Mouse (Mus musculus): ENCODE measurements around the gene Myo9b. TPM values are rescaled to one million over a fixed set of nuclear protein-coding genes. Genes with fewer than 3 reads are reported as not detected.

The Myo9b gene
- polyA plus RNA-seq, 1 experiment from 2014 or later: 30.4 TPM

DNA sequence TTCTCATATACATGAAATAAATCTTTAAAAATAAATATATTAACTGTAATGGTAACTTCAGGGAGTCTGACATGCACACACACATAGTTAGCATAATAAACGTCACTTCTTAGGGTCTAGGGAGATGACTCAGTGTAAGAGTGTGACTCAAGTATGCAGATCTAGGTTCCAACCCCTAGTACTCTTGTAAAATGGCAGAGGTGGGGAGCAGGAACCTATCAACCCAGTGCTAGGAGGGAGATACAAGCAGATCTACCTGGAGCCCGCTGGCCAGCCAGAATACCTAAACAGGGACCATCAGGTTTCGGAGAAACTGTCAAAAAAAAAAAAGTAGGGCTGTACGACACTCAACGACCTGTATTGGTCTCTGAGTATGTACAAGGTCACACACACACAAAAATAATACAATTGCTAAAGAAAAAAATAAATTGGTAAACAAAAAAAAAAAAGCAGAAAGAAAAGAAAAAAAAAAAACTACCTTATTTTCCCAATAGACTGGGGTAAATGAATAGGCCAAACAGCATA, 98.3 kb downstream of the Myo9b start:
- H3K9me3 ChIP-seq (replicated peaks): no peaks in the 10 kb centered on the region
- peak overlapping the region; percentile 88 for H3K27ac ChIP-seq
- ATAC-seq (ENCODE audit: low FRiP score): no peak
- H3K36me3 ChIP-seq: peaks cover 33% of the 10 kb centered on the region
- peaks cover 30% of the 10 kb centered on the region for H3K4me1 ChIP-seq
- peak overlapping the region; percentile 48 for H3K4me2 ChIP-seq (replicated peaks)
- peak overlapping the region; percentile 76 for H3K4me3 ChIP-seq
- WGBS: 29% methylated on average over 5 of the region's 5 CpGs
- H3K27me3 ChIP-seq: no peaks in the 10 kb centered on the region
- H3K9ac ChIP-seq: peak overlapping the region; percentile 62; the same call in 1 of the 2 replicates

DNA sequence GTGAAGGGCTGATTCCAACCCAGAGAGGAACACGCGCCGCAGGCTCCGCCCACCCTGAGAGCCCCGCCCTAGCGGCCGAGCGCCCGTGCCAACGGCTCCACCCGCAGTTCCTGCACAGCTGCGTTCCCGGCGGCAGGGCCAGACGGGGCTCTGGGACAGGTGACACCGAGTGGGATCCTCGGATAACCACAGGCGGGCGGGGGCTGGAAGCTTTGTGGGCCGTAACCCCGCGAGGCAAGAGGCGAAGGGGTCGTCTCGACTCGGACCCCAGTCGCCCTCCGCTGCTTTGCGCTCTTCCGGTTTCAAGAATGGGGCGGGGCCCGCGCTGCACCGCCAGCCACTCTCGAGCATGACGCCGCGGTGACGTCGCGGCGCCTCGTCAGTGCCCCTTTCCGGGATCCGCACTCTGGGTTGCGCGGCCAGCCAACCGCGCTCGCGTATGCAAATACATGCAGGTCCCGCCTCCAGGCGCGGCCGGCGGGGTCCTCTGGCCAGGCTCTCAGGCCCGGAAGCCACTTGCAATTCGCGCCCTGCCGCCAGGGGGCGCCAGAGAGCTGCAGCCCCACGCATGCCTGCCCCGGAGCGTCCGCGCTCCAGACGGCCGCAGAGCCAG, 98.8 kb downstream of the Myo9b start, which contains the start of gene Ocel1:
Gene Ocel1, plus strand, starts transcription at position 63 of the 613 bp plus-strand sequence.
- peak; percentile 81 for ATAC-seq (ENCODE audit: low FRiP score)
- under 1% methylated on average over 68 of the region's 68 CpGs for WGBS
- Histone ChIP-seq H3K4me1 (peaks cover 36% of the 10 kb centered on the region), H3K27me3 (no peaks in the 10 kb centered on the region), H3K9me3 (replicated peaks) (no peaks in the 10 kb centered on the region), H3K4me3 (peak within 1 kb of the TSS; percentile 76), H3K27ac (peak within 1 kb of the TSS; percentile 88), H3K4me2 (replicated peaks) (peak within 1 kb of the TSS; percentile 48), H3K9ac (peak within 1 kb of the TSS; percentile 62), H3K36me3 (peaks cover 33% of the 10 kb centered on the region)

DNA sequence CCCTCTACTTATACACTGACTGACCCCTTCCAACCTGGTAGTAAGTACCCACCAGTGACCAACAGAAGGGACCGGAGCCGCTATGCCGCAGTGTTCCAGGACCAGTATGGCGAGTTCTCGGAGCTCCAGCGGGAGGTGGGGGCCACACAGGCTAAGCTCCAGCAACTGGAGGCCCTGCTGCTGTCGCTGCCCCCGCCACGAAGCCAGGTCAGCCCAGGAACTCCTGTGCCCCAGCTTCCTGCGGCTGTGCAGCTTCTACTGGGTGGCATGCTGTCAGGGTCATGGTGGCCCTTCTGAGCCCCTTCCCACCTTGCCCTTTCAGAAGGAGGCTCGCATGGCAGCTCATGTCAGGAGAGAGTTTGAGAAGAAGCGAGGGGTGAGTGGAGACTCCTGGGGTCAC, 99.9 kb downstream of the Myo9b start:
- no peak for ATAC-seq (ENCODE audit: low FRiP score)
- Histone ChIP-seq H3K4me1 (peaks cover 44% of the 10 kb centered on the region), H3K36me3 (peaks cover 33% of the 10 kb centered on the region), H3K4me3 (no peak overlapping the region), H3K9me3 (replicated peaks) (no peaks in the 10 kb centered on the region), H3K27ac (no peak overlapping the region), H3K9ac (no peak overlapping the region), H3K27me3 (no peaks in the 10 kb centered on the region), H3K4me2 (replicated peaks) (no peak overlapping the region)
- 78% methylated on average over 12 of the region's 12 CpGs for WGBS

DNA sequence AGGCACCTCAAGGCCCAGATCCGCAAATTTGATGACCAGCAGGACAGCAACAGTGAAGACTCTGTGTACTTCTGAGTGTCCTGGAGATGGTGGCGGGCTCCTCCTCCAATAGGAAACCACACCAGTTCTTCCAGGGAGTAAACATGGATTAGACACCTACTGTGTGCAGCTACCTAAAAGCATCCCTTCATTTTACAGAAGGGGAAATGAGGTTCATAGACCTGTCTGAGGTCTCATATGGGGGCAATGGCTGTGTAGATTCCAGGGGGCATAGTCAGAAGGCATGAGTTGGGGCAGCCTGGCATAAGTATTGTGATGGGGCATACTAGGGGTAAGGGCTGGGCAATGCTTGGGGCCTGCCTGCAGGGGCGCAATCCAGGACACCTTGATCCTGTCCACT, 100.5 kb downstream of the Myo9b start:
- no peak for ATAC-seq (ENCODE audit: low FRiP score)
- Histone ChIP-seq H3K9me3 (replicated peaks) (no peaks in the 10 kb centered on the region), H3K36me3 (peaks cover 39% of the 10 kb centered on the region), H3K4me3 (no peak overlapping the region), H3K4me2 (replicated peaks) (no peak overlapping the region), H3K9ac (no peak overlapping the region), H3K4me1 (peaks cover 38% of the 10 kb centered on the region), H3K27me3 (no peaks in the 10 kb centered on the region), H3K27ac (no peak overlapping the region)
- WGBS: 95% methylated on average over 3 of the region's 3 CpGs

DNA sequence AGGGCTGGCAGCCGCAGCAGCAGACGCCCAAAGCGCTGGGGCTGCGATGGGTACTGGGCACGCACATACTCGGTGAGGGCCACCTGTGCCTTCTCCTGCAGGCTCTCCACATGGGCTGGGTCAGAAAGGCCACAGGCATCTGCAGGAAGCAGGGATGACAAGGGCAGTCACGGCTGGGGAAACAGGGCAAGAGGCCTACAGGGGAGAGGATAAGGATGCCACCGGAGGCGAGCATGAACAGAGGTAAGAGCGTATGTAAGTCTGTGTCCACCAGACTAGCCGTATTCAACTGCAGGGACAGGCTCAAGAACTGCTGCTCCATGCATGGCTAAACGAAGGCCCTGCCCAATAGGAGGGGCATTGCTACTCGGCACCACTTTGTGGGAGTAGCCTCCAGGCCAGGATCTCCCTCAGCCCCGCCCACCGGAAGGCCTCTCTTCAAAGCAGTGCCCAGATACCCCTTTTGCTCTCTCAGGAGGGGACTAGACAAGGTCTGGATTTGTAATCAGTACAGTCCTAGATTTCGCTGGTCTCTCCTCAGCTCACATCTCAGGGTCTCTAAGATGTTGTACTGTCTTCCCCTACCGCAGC, 102.2 kb downstream of the Myo9b start:
- peaks cover 47% of the 10 kb centered on the region for H3K4me1 ChIP-seq
- ATAC-seq (ENCODE audit: low FRiP score): no peak
- no peaks in the 10 kb centered on the region for H3K9me3 ChIP-seq (replicated peaks)
- H3K27me3 ChIP-seq: no peaks in the 10 kb centered on the region
- no peak overlapping the region for H3K4me3 ChIP-seq
- WGBS: 78% methylated on average over 17 of the region's 17 CpGs
- H3K4me2 ChIP-seq (replicated peaks): no peak overlapping the region
- H3K36me3 ChIP-seq: peaks cover 28% of the 10 kb centered on the region
- H3K27ac ChIP-seq: no peak overlapping the region
- H3K9ac ChIP-seq: no peak overlapping the region

DNA sequence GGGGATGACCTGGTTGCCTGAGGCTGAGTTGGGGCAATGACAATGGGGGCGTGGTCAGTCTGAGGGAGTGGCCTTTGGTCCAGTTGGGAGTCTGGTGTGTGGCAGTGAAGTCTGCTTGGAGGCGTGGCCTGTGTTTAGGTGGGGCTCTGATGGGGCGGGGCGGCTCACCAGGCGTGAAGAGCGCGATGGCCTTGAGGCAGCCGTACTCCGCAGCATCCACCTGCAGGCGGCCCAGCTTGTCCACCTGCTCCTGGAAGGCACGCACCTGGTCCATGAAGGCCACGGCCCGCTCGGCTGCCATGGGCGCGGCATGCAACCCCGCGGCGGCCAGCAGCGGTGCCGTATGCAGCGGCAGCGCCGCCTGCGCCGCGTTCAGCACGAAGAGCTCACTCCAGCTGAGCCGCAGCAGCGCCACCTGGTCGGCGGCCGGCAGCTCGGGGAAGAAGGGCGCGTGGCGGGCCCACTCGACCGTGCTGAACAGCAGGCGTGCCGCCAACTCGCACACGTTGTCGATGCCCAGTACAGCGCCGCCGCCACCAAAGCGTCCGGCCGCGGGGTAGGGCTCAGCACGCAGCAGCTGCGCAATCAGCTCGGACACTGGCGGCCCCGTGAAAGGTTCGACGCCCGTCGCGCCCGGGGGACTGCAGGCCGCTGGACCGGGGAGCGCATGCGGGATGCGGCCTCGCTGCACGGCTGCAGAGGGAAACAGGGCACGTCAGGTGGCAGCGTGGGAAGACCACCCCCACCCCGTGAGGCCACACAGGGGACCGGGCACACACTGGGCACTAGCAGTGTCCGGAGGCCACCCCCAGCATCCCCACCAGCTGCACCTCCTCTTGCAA, 103.3 kb downstream of the Myo9b start:
- Histone ChIP-seq H3K9me3 (replicated peaks) (no peaks in the 10 kb centered on the region), H3K36me3 (peaks cover 26% of the 10 kb centered on the region; the same call in 1 of the 2 replicates), H3K4me3 (peak overlapping the region; percentile 32), H3K27ac (peak overlapping the region; percentile 79), H3K9ac (peak overlapping the region; percentile 62), H3K4me1 (peaks cover 53% of the 10 kb centered on the region), H3K4me2 (replicated peaks) (peak overlapping the region; percentile 61), H3K27me3 (no peaks in the 10 kb centered on the region)
- peak; percentile 1; the same call in 1 of the 2 replicates for ATAC-seq (ENCODE audit: low FRiP score)
- WGBS: 3% methylated on average over 67 of the region's 74 CpGs

DNA sequence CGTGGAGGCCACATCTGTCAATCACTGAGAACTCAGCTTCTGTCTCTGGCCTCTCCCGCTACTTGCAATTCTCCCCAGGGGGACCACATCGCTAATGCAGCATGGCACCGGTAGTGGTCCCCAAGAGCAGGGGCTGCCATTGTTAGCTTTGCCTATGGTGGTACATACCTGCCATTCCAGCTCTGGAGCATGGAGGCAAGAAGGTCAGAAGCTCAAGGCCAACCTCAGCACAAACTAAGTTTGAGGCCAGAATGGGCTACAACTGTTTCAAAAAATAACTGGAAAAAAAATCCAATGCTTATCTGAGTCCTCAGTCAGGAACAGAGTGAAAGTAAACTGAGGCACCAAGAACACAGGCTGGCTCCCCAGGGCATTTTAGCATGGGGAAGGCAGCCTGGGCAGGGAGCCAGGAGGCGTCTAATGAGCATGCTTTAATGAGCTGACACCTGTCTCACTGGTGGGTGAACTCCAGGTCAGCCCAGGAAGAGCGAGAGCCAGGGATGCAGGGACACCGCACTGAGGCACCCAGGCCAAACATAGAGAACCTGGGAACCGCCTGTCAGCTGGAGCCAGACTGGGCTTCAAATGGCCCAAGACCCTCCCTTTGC, 104.0 kb downstream of the Myo9b start:
- H3K4me3 ChIP-seq: peak overlapping the region; percentile 32
- H3K9me3 ChIP-seq (replicated peaks): no peaks in the 10 kb centered on the region
- H3K27ac ChIP-seq: peak overlapping the region; percentile 79
- H3K9ac ChIP-seq: peak overlapping the region; percentile 62
- ATAC-seq (ENCODE audit: low FRiP score): no peak
- peak overlapping the region; percentile 61 for H3K4me2 ChIP-seq (replicated peaks)
- no peaks in the 10 kb centered on the region for H3K27me3 ChIP-seq
- peaks cover 26% of the 10 kb centered on the region; the same call in 1 of the 2 replicates for H3K36me3 ChIP-seq
- 36% methylated on average over 8 of the region's 8 CpGs for WGBS
- peaks cover 53% of the 10 kb centered on the region for H3K4me1 ChIP-seq

DNA sequence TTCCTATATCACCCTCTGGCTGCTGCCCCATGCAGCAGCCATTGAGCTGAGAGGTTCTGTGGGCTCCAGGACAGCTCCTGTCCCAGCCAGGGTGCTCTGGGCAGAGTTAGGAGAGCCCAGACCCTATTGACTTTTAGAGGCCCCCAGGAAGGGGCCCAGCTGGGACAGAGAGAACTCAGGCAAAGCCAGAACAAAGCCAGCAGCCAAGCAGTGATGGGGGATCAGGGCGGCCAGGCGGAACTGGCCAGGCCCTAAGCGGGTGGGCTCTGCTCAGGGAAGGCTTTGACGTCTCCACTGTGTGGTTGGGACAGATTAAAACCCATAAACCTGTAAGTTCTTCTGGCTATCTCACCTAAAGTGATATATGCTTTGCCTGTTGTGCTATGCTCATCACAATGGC, 106.5 kb downstream of the Myo9b start:
- peak overlapping the region; percentile 65 for H3K27ac ChIP-seq
- no peak for ATAC-seq (ENCODE audit: low FRiP score)

DNA sequence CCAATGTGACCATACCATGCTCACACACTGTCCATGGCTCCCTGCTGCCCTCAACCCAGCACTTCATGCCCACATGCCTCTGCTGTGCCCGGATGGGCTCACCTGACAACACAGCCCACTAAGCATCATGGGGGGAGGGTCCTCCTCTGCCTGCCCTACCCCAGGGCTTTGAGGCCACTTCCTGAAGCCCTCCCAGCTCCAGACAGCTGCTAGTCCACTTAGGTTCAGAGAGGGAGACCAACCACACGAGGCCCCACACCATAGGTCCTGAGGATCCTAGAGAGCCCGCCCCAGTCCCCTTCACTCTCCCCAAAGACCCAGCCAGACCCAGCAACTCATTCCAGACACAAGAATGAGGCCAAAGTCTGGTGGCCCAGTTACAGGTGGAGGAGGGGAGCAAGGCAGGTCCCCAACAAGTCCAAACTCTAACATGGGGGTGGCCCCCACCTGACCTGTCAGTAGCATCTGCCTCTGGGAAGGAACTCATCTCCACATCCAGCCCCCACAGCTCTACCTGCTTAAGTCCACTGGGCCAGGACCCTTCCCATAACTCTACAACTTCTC, 107.1 kb downstream of the Myo9b start:
- Histone ChIP-seq H3K36me3 (0 out of 2 replicates have a peak, but pooled peaks cover 12% of the 10 kb centered on the region), H3K4me1 (peaks cover 55% of the 10 kb centered on the region), H3K27me3 (no peaks in the 10 kb centered on the region), H3K4me3 (peak overlapping the region; percentile 63), H3K9me3 (replicated peaks) (no peaks in the 10 kb centered on the region), H3K9ac (peak overlapping the region; percentile 78), H3K27ac (0 out of 2 replicates have a peak overlapping the region, but pooled peaks have one; percentile 65), H3K4me2 (replicated peaks) (peak overlapping the region; percentile 96)
- no peak for ATAC-seq (ENCODE audit: low FRiP score)
- 36% methylated on average over 3 of the region's 3 CpGs for WGBS

More for the DNA sequence above, 106.5 kb downstream of the Myo9b start:
- H3K9ac ChIP-seq: peak overlapping the region; percentile 78
- H3K36me3 ChIP-seq: peaks cover 16% of the 10 kb centered on the region; the same call in 1 of the 2 replicates
- H3K4me1 ChIP-seq: peaks cover 58% of the 10 kb centered on the region
- 28% methylated on average over 4 of the region's 4 CpGs for WGBS
- peak overlapping the region; percentile 96 for H3K4me2 ChIP-seq (replicated peaks)
- peak overlapping the region; percentile 63 for H3K4me3 ChIP-seq
- H3K27me3 ChIP-seq: no peaks in the 10 kb centered on the region
- no peaks in the 10 kb centered on the region for H3K9me3 ChIP-seq (replicated peaks)

DNA sequence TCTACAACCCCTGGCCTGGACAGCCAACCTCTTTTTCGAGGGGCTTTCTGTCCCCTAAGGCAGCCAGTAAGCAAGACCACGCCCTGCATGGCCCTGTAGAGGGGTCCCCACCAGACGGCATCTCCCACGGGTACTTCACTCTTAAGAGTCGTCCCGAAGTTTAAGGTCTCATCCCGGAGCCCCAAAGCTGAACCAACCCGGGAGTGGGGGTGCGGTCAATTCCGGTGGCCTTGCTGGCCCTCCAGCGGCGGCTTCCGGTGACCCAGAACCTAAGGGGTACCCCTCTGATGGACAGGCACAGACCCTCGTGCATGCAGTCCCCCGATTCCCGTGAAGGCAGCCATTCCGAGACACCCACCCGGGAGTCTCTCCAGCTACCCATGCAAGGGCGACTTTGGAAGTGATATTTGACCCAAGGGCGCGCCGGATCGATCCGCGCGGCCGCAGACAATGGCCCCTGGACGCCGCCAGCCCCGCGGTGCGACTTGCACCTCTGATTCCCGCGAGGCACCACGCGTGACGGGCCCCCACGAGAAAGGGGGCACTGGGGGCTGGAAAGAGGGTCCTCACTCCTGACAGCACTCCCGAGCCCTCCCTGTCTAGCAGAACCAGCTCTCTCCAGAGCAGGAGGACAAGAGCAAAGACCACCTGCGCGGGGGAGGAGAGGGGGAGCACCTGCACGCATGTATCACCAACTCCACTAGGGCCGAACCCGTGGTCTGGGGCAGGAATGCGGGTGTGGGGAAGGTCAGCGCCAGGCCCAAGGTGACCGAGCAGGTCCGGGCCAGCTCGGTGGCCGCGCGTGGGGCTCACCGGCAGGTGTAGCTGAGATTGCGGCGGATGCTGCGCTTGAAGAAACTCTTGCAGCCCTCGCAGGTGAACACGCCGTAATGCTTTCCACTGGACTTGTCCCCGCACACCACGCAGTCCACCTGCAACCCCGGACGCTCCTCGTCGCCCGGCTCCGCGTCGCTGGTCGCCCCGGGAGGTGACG, 108.0 kb downstream of the Myo9b start:
- H3K27me3 ChIP-seq: no peaks in the 10 kb centered on the region
- WGBS: under 1% methylated on average over 72 of the region's 72 CpGs
- H3K27ac ChIP-seq: peak overlapping the region; percentile 95; the same call in 1 of the 2 replicates
- no peak for ATAC-seq (ENCODE audit: low FRiP score)
- H3K9ac ChIP-seq: peak overlapping the region; percentile 78
- H3K4me1 ChIP-seq: peaks cover 49% of the 10 kb centered on the region
- no peaks in the 10 kb centered on the region for H3K9me3 ChIP-seq (replicated peaks)
- peak overlapping the region; percentile 63 for H3K4me3 ChIP-seq
- H3K36me3 ChIP-seq: 0 out of 2 replicates have a peak, but pooled peaks cover 8% of the 10 kb centered on the region
- peak overlapping the region; percentile 96 for H3K4me2 ChIP-seq (replicated peaks)

All from hindbrain, embryonic 12.5 days (tissue).